8 mouse cellular contexts compared by ENCODE assay signal in the genomic region with DNA sequence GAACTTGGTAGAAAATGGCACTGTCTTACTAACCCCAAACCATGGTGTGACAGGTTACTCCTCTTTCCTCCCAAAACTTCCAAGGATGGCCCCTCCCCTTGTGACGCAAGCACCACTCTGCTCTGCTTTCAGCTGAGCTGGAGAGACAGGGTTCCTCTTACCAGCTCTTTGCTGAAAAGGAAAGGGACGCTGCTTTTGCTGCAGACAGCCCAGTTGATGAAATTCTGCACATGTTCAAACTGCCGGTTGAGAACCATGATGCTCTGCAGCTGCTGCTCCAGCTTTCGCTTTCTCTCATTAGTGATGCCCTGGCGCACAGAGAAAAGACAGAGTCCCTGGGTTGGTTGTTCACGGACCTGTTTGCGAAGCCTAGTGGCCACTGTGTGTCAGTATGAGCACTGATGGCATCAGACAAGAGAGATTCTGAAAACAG. TPM values are rescaled to one million over a fixed set of nuclear protein-coding genes. Genes with fewer than 3 reads are reported as not detected.
A peak's percentile ranks its signal among the peaks of the same experiment; 100 is the strongest.
DNase-seq lines count a peak whose midpoint lies in the region; ATAC-seq and TF ChIP-seq lines count a peak whose summit lies in the region.
"Had no signal": no experiment of that assay in that cellular context is flagged by ENCODE, and none has a peak within 500 bp of the region (broad histone marks: within the 10 kb centered on the region; RNA-seq: fewer than 3 reads in every experiment).

No protein-coding gene starts in this region.

- H3K4me1 ChIP-seq in embryonic facial prominence, embryonic 14.5 days (ENCODE audit: control insufficient read depth, insufficient read depth, low read length) = no peaks in the 10 kb centered on the region
- no peaks in the 10 kb centered on the region for H3K4me1 ChIP-seq in hindbrain, embryonic 15.5 days (replicated peaks)
- H3K4me1 ChIP-seq in stomach, postnatal 0 days (replicated peaks; ENCODE audit: control insufficient read depth, insufficient read depth) = no peaks in the 10 kb centered on the region
- H3K4me1 ChIP-seq: liver, embryonic 15.5 days had no signal

- 0 out of 2 replicates have a peak overlapping the region, but pooled peaks have one; percentile 4 for H3K4me3 ChIP-seq in embryonic facial prominence, embryonic 14.5 days (ENCODE audit: low read depth, low read length)
- H3K4me3 ChIP-seq in hindbrain, embryonic 15.5 days = no peak overlapping the region
- H3K4me3 ChIP-seq in stomach, postnatal 0 days (ENCODE audit: low read depth, low read length) = no peak overlapping the region
- H3K4me3 ChIP-seq: liver, embryonic 15.5 days had no signal

- no peaks in the 10 kb centered on the region for H3K27me3 ChIP-seq in embryonic facial prominence, embryonic 14.5 days (replicated peaks; ENCODE audit: control insufficient read depth, insufficient read depth, low read length)
- H3K27me3 ChIP-seq in hindbrain, embryonic 15.5 days = no peaks in the 10 kb centered on the region
- H3K27me3 ChIP-seq in stomach, postnatal 0 days (ENCODE audit: control insufficient read depth, insufficient read depth, low read length) = no peaks in the 10 kb centered on the region
- H3K27me3 ChIP-seq: liver, embryonic 15.5 days had no signal

- no peaks in the 10 kb centered on the region for H3K36me3 ChIP-seq in embryonic facial prominence, embryonic 14.5 days (ENCODE audit: control insufficient read depth, insufficient read depth, low read length)
- H3K36me3 ChIP-seq in hindbrain, embryonic 15.5 days = no peaks in the 10 kb centered on the region
- no peaks in the 10 kb centered on the region for H3K36me3 ChIP-seq in stomach, postnatal 0 days (ENCODE audit: control insufficient read depth, insufficient read depth, low read length)
- H3K36me3 ChIP-seq: liver, embryonic 15.5 days had no signal

- peak; percentile 40 for TF ChIP-seq CTCF in stomach, postnatal 0 days (IDR thresholded peaks at IDR 0.05; ENCODE audit: low read depth)

- peak overlapping the region; percentile 25; the same call in 1 of the 2 replicates for H3K4me2 ChIP-seq in embryonic facial prominence, embryonic 14.5 days (ENCODE audit: low read depth, low read length)
- peak overlapping the region; percentile 18; the same call in 1 of the 2 replicates for H3K4me2 ChIP-seq in hindbrain, embryonic 15.5 days
- no peak overlapping the region for H3K4me2 ChIP-seq in stomach, postnatal 0 days (replicated peaks; ENCODE audit: low read depth)
- H3K4me2 ChIP-seq: liver, embryonic 15.5 days had no signal

- no peaks in the 10 kb centered on the region for H3K9me3 ChIP-seq in embryonic facial prominence, embryonic 14.5 days (ENCODE audit: control insufficient read depth, low read length)
- no peaks in the 10 kb centered on the region for H3K9me3 ChIP-seq in hindbrain, embryonic 15.5 days
- no peaks in the 10 kb centered on the region for H3K9me3 ChIP-seq in stomach, postnatal 0 days (ENCODE audit: control insufficient read depth, low read length)
- H3K9me3 ChIP-seq: liver, embryonic 15.5 days had no signal

- no peak overlapping the region for H3K9ac ChIP-seq in embryonic facial prominence, embryonic 14.5 days (ENCODE audit: low read depth, low read length)
- H3K9ac ChIP-seq in hindbrain, embryonic 15.5 days = no peak overlapping the region
- no peak overlapping the region for H3K9ac ChIP-seq in stomach, postnatal 0 days (ENCODE audit: low read length)
- H3K9ac ChIP-seq: liver, embryonic 15.5 days had no signal

- peak; percentile 64; the same call in 1 of the 2 replicates for ATAC-seq in embryonic facial prominence, embryonic 14.5 days (ENCODE audit: low read depth)
- ATAC-seq in hindbrain, embryonic 15.5 days (ENCODE audit: low FRiP score, low read depth) = peak; percentile 66; the same call in 1 of the 2 replicates
- peak; percentile 35; the same call in 1 of the 2 replicates for ATAC-seq in stomach, postnatal 0 days (ENCODE audit: low FRiP score, low TSS enrichment)

- 28% methylated on average over 7 of the region's 7 CpGs for WGBS in embryonic facial prominence, embryonic 14.5 days
- 20% methylated on average over 7 of the region's 7 CpGs for WGBS in hindbrain, embryonic 15.5 days
- WGBS in stomach, postnatal 0 days = 19% methylated on average over 7 of the region's 7 CpGs

- no peak overlapping the region for H3K27ac ChIP-seq in embryonic facial prominence, embryonic 14.5 days (replicated peaks; ENCODE audit: low read depth, low read length)
- H3K27ac ChIP-seq in hindbrain, embryonic 15.5 days (replicated peaks) = no peak overlapping the region
- H3K27ac ChIP-seq in stomach, postnatal 0 days (replicated peaks) = no peak overlapping the region
- H3K27ac ChIP-seq: liver, embryonic 15.5 days had no signal

- no peak for TF ChIP-seq EP300 in stomach, postnatal 0 days (optimal IDR thresholded peaks at IDR 0.05)

- DNase-seq in spleen, postnatal 36 days (ENCODE audit: low spot score in 2 of 2) = peak; percentile 13 to 29
- DNase-seq in spleen, postnatal 4 days (ENCODE audit: low spot score in 2 of 2) = no peak
- DNase-seq in embryonic facial prominence, embryonic 14.5 days (ENCODE audit: low spot score) = peak; percentile 61
- peak; percentile 11 for DNase-seq in lung, postnatal 25 days (ENCODE audit: low spot score)
- DNase-seq in stomach, postnatal 0 days (ENCODE audit: low spot score) = no peak
- no peak for DNase-seq in thymus, postnatal 36 days

RNA-seq across cellular contexts. Expression of a gene that starts 27.2 kb away (rescaled TPM):
- polyA plus RNA-seq in embryonic facial prominence, embryonic 14.5 days (2014; fragmentation: Nextera tagmentation; extraction: Ambion mirVana) = 2.9 and 3.2 TPM in 2 replicates
- polyA plus RNA-seq in hindbrain, embryonic 15.5 days (2015; fragmentation: Nextera tagmentation; extraction: Ambion mirVana) = 0.79 and 0.81 TPM in 2 replicates
- polyA plus RNA-seq in stomach, postnatal 0 days (2015; fragmentation: Nextera tagmentation; extraction: Ambion mirVana) = 0.02 TPM in 2 replicates
- polyA plus RNA-seq: liver, embryonic 15.5 days had no signal

RNA-seq across cellular contexts. Expression of a gene that starts 38.2 kb away (rescaled TPM):
- 152 and 153 TPM in 2 replicates for polyA plus RNA-seq in embryonic facial prominence, embryonic 14.5 days (2014; fragmentation: Nextera tagmentation; extraction: Ambion mirVana)
- 80.2 and 81.4 TPM in 2 replicates for polyA plus RNA-seq in hindbrain, embryonic 15.5 days (2015; fragmentation: Nextera tagmentation; extraction: Ambion mirVana)
- polyA plus RNA-seq in stomach, postnatal 0 days (2015; fragmentation: Nextera tagmentation; extraction: Ambion mirVana) = 122 and 123 TPM in 2 replicates

RNA-seq across cellular contexts. Expression of a gene that starts 41.9 kb away (rescaled TPM):
- polyA plus RNA-seq in embryonic facial prominence, embryonic 14.5 days (2014; fragmentation: Nextera tagmentation; extraction: Ambion mirVana) = 3.1 and 6.2 TPM in 2 replicates
- 7.2 and 8.3 TPM in 2 replicates for polyA plus RNA-seq in hindbrain, embryonic 15.5 days (2015; fragmentation: Nextera tagmentation; extraction: Ambion mirVana)
- polyA plus RNA-seq in stomach, postnatal 0 days (2015; fragmentation: Nextera tagmentation; extraction: Ambion mirVana) = 0.29 and 0.53 TPM in 2 replicates

Comparison
In these comparisons a context has a peak if more than half of its experiments do, and no peak if none do; other contexts are left out.
1. DNase-seq: peak in spleen, postnatal 36 days (2 of 2), embryonic facial prominence, embryonic 14.5 days (single experiment) and lung, postnatal 25 days (single experiment); none in spleen, postnatal 4 days (0 of 2), stomach, postnatal 0 days (single experiment) and thymus, postnatal 36 days (0 of 2).
2. Peak in every context shown above with its lines, with median percentiles within 50 percentile points of each other: ATAC-seq.